In genomic region chr2:106960237-106960636, GRCm38 (mm10) we compare ENCODE assay signal across 9 mouse cellular contexts. TPM values are rescaled to one million over a fixed set of nuclear protein-coding genes. Genes with fewer than 3 reads are reported as not detected.
DNase-seq lines count a peak whose midpoint lies in the region; ATAC-seq and TF ChIP-seq lines count a peak whose summit lies in the region.
"Had no signal": no experiment of that assay in that cellular context is flagged by ENCODE, and none has a peak within 500 bp of the region (broad histone marks: within the 10 kb centered on the region; RNA-seq: fewer than 3 reads in every experiment).

No protein-coding gene starts in this region.

- no peak overlapping the region for H3K4me2 ChIP-seq in forebrain, embryonic 11.5 days (ENCODE audit: low read depth, low read length, severe bottlenecking)
- H3K4me2 ChIP-seq in forebrain, embryonic 13.5 days, result no peak overlapping the region
- H3K4me2 ChIP-seq in midbrain, embryonic 14.5 days (ENCODE audit: low read length), result no peak overlapping the region

- no peak overlapping the region for H3K27ac ChIP-seq in forebrain, embryonic 11.5 days (ENCODE audit: low read depth, low read length)
- H3K27ac ChIP-seq in forebrain, embryonic 13.5 days, result no peak overlapping the region
- no peak overlapping the region for H3K27ac ChIP-seq in cortical plate, adult 2 months (ENCODE audit: insufficient read depth, low read length)
- no peak overlapping the region for H3K27ac ChIP-seq in midbrain, embryonic 14.5 days (replicated peaks; ENCODE audit: low read depth, low read length)

- H3K27me3 ChIP-seq in forebrain, embryonic 11.5 days (ENCODE audit: control insufficient read depth, insufficient read depth, low read length), result no peaks in the 10 kb centered on the region
- no peaks in the 10 kb centered on the region for H3K27me3 ChIP-seq in forebrain, embryonic 13.5 days
- no peaks in the 10 kb centered on the region for H3K27me3 ChIP-seq in midbrain, embryonic 14.5 days (ENCODE audit: control insufficient read depth, insufficient read depth, low read length)

- no peak overlapping the region for H3K4me3 ChIP-seq in forebrain, embryonic 11.5 days (ENCODE audit: low read depth, low read length)
- no peak overlapping the region for H3K4me3 ChIP-seq in forebrain, embryonic 13.5 days
- H3K4me3 ChIP-seq in lung, adult 2 months (replicated peaks; ENCODE audit: extremely low read depth, low read depth, low read length), result no peak overlapping the region
- no peak overlapping the region for H3K4me3 ChIP-seq in cortical plate, adult 2 months (ENCODE audit: insufficient read depth, low read length)
- no peak overlapping the region for H3K4me3 ChIP-seq in midbrain, embryonic 14.5 days (replicated peaks; ENCODE audit: low read depth, low read length)

- peak; percentile 58 for DNase-seq in forebrain, embryonic 11.5 days (ENCODE audit: low spot score)
- no peak for DNase-seq in lung, adult 2 months
- no peak for DNase-seq in lung, postnatal 4 days
- DNase-seq in midbrain, embryonic 14.5 days, result peak; percentile 52
- DNase-seq in urinary bladder, postnatal 25 days (ENCODE audit: low spot score), result no peak
- DNase-seq in ovary, adult 18-20 months (ENCODE audit: low spot score), result no peak

- TF ChIP-seq CTCF in lung, adult 2 months (IDR thresholded peaks at IDR 0.05; ENCODE audit: insufficient read depth, low read length), result peak; percentile 11; the same call in 1 of the 2 replicates
- TF ChIP-seq CTCF in cortical plate, adult 2 months (IDR thresholded peaks at IDR 0.05; ENCODE audit: extremely low read depth, insufficient read depth, low read length), result peak; percentile 41; the same call in 1 of the 2 replicates

- 38% methylated on average over 7 of the region's 7 CpGs for WGBS in forebrain, embryonic 11.5 days
- WGBS in forebrain, embryonic 13.5 days, result 35% methylated on average over 7 of the region's 7 CpGs
- WGBS in lung, adult 2 months, result 50% methylated on average over 7 of the region's 7 CpGs
- 39% methylated on average over 7 of the region's 7 CpGs for WGBS in midbrain, embryonic 14.5 days

- TF ChIP-seq POLR2A in lung, adult 2 months (IDR thresholded peaks at IDR 0.05; ENCODE audit: borderline replicate concordance, extremely low read depth, low read depth, low read length), result no peak
- no peak for TF ChIP-seq POLR2A in cortical plate, adult 2 months (IDR thresholded peaks at IDR 0.05; ENCODE audit: extremely low read depth, insufficient read depth, low read length)

- no peaks in the 10 kb centered on the region; the same call in 1 of the 2 replicates for H3K4me1 ChIP-seq in forebrain, embryonic 11.5 days (replicated peaks; ENCODE audit: control insufficient read depth, insufficient read depth, low read length)
- H3K4me1 ChIP-seq in forebrain, embryonic 13.5 days, result no peaks in the 10 kb centered on the region
- H3K4me1 ChIP-seq in lung, adult 2 months (ENCODE audit: control insufficient read depth, insufficient read depth, low read length), result no peaks in the 10 kb centered on the region
- no peaks in the 10 kb centered on the region for H3K4me1 ChIP-seq in cortical plate, adult 2 months (ENCODE audit: control insufficient read depth, insufficient read depth, low read length)
- H3K4me1 ChIP-seq in midbrain, embryonic 14.5 days (ENCODE audit: control insufficient read depth, insufficient read depth, low read length), result no peaks in the 10 kb centered on the region

- peak; percentile 62; the same call in 1 of the 2 replicates for ATAC-seq in forebrain, embryonic 11.5 days (replicated peaks; ENCODE audit: low FRiP score)
- ATAC-seq in forebrain, embryonic 13.5 days, result no peak
- no peak for ATAC-seq in midbrain, embryonic 14.5 days (ENCODE audit: low FRiP score, low TSS enrichment)

- H3K9me3 ChIP-seq in forebrain, embryonic 11.5 days (ENCODE audit: control insufficient read depth, low read length), result no peaks in the 10 kb centered on the region
- no peaks in the 10 kb centered on the region for H3K9me3 ChIP-seq in forebrain, embryonic 13.5 days (replicated peaks)
- H3K9me3 ChIP-seq in midbrain, embryonic 14.5 days (ENCODE audit: control insufficient read depth, low read length), result no peaks in the 10 kb centered on the region
- H3K9me3 ChIP-seq: G1E had no signal

- H3K9ac ChIP-seq in forebrain, embryonic 11.5 days (ENCODE audit: low read length), result no peak overlapping the region
- H3K9ac ChIP-seq in forebrain, embryonic 13.5 days, result no peak overlapping the region
- no peak overlapping the region for H3K9ac ChIP-seq in midbrain, embryonic 14.5 days (replicated peaks; ENCODE audit: low read length)

- H3K36me3 ChIP-seq in forebrain, embryonic 11.5 days (ENCODE audit: control insufficient read depth, insufficient read depth, low read length), result peaks cover 3% of the 10 kb centered on the region; the same call in 1 of the 2 replicates
- peaks cover 16% of the 10 kb centered on the region for H3K36me3 ChIP-seq in forebrain, embryonic 13.5 days (ENCODE audit: poor library complexity, severe bottlenecking)
- H3K36me3 ChIP-seq in midbrain, embryonic 14.5 days (ENCODE audit: control insufficient read depth, insufficient read depth, low read length), result peaks cover 17% of the 10 kb centered on the region

RNA-seq across cellular contexts. Expression of gene Arl14ep, which starts 14.0 kb away (rescaled TPM):
- 58.1 and 61.3 TPM in 2 replicates for polyA plus RNA-seq in forebrain, embryonic 11.5 days (2014; fragmentation: Nextera tagmentation; extraction: Ambion mirVana)
- 40.2 and 43.4 TPM in 2 replicates for polyA plus RNA-seq in forebrain, embryonic 13.5 days (2015; fragmentation: Nextera tagmentation; extraction: Ambion mirVana)
- polyA plus RNA-seq in lung, adult 2 months (2012; rRNA removed), result 4.7 and 7.5 TPM in 2 replicates
- polyA plus RNA-seq in cortical plate, adult 2 months (2012; rRNA removed), result 25.3 and 26.1 TPM in 2 replicates
- 34.8 and 44.6 TPM in 2 replicates for polyA plus RNA-seq in midbrain, embryonic 14.5 days (2014; fragmentation: Nextera tagmentation; extraction: Ambion mirVana)

Comparison
In these comparisons a context has a peak if more than half of its experiments do, and no peak if none do; other contexts are left out.
1. DNase-seq: peak in forebrain, embryonic 11.5 days (single experiment) and midbrain, embryonic 14.5 days (single experiment); none in lung, adult 2 months (single experiment), lung, postnatal 4 days (0 of 2), urinary bladder, postnatal 25 days (single experiment) and ovary, adult 18-20 months (single experiment).